Mouse (Mus musculus) stomach, embryonic 16.5 days (tissue): ENCODE measurements around the gene Mogat1. TPM values are rescaled to one million over a fixed set of nuclear protein-coding genes. Genes with fewer than 3 reads are reported as not detected.
"Not testable (repeated sequence)": the region's sequence is repeated elsewhere in the genome, so short reads cannot be mapped to it uniquely, and the experiment has no call there.

Experiments used
- ATAC-seq: fragments of 200-750 bp; cut with Nextera tagmentation; 2 replicates; pipeline ENCODE4 v1.8.0; 2017; ENCODE audit warnings: moderate number of reproducible peaks, moderate TSS enrichment; ENCODE audit not compliant: insufficient read depth, low FRiP score
- H3K27ac ChIP-seq: fragments of 300-500 bp; sonication (generic); 2 replicates; pipeline ENCODE4 v1.5.1; 2014; ENCODE audit warnings: low read length
- H3K27me3 ChIP-seq: fragments of 300-500 bp; sonication (generic); 2 replicates; pipeline ENCODE4 v1.6.1; 2014; ENCODE audit warnings: low read length, control low read depth, mixed read lengths; ENCODE audit not compliant: control insufficient read depth, insufficient read depth
- H3K36me3 ChIP-seq: fragments of 300-500 bp; sonication (generic); 2 replicates; pipeline ENCODE4 v1.6.1; 2014; ENCODE audit warnings: low read length; ENCODE audit not compliant: control insufficient read depth, insufficient read depth
- H3K4me1 ChIP-seq: fragments of 300-500 bp; sonication (generic); 2 replicates; pipeline ENCODE4 v1.6.1; 2014; ENCODE audit warnings: low read length, control low read depth, mixed read lengths; ENCODE audit not compliant: control insufficient read depth, insufficient read depth
- H3K4me2 ChIP-seq: fragments of 300-500 bp; sonication (generic); 2 replicates; pipeline ENCODE4 v1.6.1; 2014; ENCODE audit warnings: low read depth, low read length, mixed read lengths
- H3K4me3 ChIP-seq: fragments of 300-500 bp; sonication (generic); replicated peaks from 2 replicates; pipeline ENCODE4 v1.5.1; 2014; ENCODE audit warnings: mild to moderate bottlenecking, low read length
- H3K9ac ChIP-seq: fragments of 300-500 bp; sonication (generic); 2 replicates; pipeline ENCODE4 v1.6.1; 2014; ENCODE audit warnings: low read length
- H3K9me3 ChIP-seq: fragments of 300-500 bp; sonication (generic); replicated peaks from 2 replicates; pipeline ENCODE4 v1.6.1; 2016; ENCODE audit warnings: low read length, control low read depth; ENCODE audit not compliant: control insufficient read depth
- WGBS: fragments of 180-500 bp; shearing (Covaris S2); extraction: QIAGEN DNeasy Blood & Tissue Kit; methylation state at CpG from one replicate; pipeline ENCODE4 v1.1.7; 2014; 5-methylcytosine and 5-hydroxymethylcytosine counted together
- polyA plus RNA-seq: library from polyadenylated mRNA; unstranded; fragments of >200 nt; fragmentation: Nextera tagmentation; extraction: Ambion mirVana; gene quantifications from 2 replicates; pipeline ENCODE4 v1.2.1, GENCODE M21; 2015

Gene Mogat1
- polyA plus RNA-seq, 1 experiment from 2014 or later = 0.49 TPM

DNA sequence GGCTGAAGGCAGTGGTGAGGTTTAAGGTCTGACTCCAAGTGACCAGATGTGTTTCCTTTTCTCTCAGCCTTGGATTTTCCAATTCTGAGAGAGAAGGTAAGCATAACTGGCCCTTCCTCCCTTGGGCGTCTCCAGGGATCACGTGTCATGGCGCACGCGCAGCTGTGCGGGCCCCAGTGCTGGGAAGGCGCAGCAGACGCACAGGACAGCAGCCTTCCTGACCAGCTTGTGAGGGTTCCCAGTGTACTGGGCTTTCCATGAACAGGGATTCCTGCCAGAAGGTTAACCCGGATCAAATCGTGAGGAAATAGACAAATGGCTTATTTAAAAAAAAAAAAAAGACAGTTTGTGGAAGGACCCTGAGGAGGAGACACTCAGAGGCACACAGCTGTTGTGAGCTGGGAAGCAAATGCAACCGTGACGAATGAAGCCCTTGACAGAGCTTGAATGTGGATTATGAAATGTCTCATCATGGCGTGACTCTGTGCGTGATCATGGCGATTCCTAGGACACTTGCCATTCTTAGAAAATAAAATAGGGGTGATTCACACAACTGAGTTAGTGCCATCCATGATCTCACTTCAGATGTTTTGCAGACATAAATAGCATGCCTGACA, 21.5 kb downstream of the Mogat1 start:
- no peaks in the 10 kb centered on the region for H3K4me1 ChIP-seq
- H3K36me3 ChIP-seq = no peaks in the 10 kb centered on the region
- H3K9me3 ChIP-seq = no peaks in the 10 kb centered on the region
- H3K4me3 ChIP-seq = no peak overlapping the region
- 74% methylated on average over 15 of the region's 15 CpGs for WGBS
- no peak for ATAC-seq
- H3K9ac ChIP-seq = no peak overlapping the region
- H3K4me2 ChIP-seq = no peak overlapping the region
- H3K27me3 ChIP-seq = no peaks in the 10 kb centered on the region
- H3K27ac ChIP-seq = no peak overlapping the region

DNA sequence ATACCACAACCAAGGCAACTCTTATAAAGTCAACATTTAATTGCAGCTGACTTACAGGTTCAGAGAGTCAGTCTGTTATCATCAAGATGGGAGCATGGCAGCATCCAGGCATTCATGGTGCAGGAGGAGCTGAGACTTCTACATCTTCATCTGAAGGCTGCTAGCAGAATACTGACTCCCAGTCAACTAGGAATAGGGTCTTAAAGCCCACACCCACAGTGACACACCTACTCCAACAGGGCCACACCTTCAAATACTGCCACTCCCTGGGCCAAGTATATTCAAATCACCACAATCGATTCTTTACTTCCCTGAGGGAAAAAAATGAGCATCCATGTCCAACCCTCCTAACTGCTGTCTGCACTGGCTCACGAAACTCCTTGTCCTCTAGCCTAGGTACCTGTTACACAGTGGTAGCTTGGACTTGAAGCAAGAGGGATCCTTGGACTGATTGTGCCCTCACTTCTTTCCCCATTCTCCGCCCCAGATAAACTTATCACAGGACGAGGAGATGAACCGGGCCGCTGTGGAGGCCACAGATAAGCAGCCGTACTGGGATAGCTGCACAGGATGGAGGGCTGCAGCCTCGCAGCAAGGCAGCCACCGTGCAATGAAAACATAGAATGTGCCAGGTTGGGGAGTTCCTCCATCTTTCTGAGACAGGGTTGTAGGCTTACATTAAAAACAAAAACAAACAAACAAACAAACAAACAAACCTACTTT, 23.8 kb downstream of the Mogat1 start:
- 82% methylated on average over 9 of the region's 9 CpGs for WGBS
- H3K9ac ChIP-seq = no peak overlapping the region
- no peaks in the 10 kb centered on the region for H3K27me3 ChIP-seq
- H3K4me1 ChIP-seq = no peaks in the 10 kb centered on the region
- no peaks in the 10 kb centered on the region for H3K9me3 ChIP-seq
- no peak for ATAC-seq
- H3K4me2 ChIP-seq = no peak overlapping the region
- H3K36me3 ChIP-seq = no peaks in the 10 kb centered on the region
- no peak overlapping the region for H3K27ac ChIP-seq
- no peak overlapping the region for H3K4me3 ChIP-seq

DNA sequence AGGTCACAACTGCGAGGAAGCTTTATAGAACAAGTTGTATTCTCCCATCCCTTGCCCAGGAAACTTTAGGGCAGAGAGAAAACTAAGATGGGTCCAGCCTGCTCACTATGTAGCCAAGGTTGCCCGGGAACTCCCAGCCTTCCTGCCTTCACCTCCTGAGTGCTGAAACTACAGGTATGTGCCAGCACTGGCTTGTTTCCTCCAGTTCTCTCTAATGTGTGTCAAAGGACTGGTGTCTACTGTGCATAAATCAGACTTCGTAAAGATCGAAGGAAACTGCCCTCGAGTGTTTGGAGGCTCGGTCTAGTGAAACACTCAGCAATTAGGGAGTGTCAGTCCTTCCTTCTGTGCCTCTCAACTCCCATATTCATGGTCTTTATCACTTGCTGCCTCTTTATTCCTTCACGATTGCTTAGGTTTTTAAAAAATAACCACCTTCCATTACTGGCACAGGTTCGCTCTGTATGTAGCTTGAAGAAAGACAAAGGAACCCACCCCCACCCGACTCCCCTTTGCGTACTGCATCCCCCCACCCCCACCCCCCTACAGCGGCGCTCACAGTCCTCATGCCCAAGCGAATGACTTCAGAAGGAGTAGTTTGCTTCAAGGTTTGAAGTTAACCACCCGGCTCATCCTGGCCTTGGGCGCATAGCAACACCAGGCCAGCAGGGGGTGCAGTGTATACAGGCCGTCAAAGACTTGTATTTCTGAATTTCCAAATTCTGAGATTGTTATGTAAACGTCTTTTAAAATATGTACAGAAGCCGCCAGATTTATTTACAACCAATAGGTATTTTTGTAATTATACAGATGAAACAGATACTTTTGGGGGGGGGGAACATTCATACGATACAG, 25.7 kb downstream of the Mogat1 start:
- Histone ChIP-seq H3K36me3 (no peaks in the 10 kb centered on the region), H3K4me1 (no peaks in the 10 kb centered on the region), H3K9me3 (no peaks in the 10 kb centered on the region), H3K4me3 (peak overlapping the region; percentile 41; the same call in 1 of the 2 replicates), H3K27ac (no peak overlapping the region), H3K4me2 (peak overlapping the region; percentile 60), H3K9ac (no peak overlapping the region), H3K27me3 (no peaks in the 10 kb centered on the region)
- no peak for ATAC-seq
- 30% methylated on average over 19 of the region's 19 CpGs for WGBS

DNA sequence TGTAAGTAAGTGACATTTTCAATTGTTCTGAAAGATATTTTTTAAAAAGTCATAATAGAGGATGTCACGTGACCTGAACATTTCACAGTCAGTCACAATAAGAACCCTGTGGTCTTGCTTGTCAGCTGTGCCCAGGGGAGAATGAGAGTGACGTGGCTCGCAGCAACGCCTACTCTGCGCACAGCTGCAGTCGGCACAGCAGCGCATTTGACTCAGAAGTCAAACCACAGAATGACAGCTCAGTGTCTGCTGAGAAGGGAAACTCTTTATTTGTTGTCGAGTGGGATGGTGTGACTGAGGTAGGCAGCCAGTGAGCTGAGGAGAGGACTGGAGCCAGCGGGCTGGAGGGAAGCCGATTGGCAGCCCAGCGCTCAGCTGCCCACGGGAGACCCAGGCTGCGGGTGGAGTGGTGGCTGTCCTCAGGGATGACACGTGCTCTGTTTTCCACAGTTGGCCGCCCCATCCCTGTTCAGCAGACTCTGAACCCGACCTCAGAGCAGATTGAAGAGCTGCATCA, 26.8 kb downstream of the Mogat1 start:
- ATAC-seq = peak; percentile 62; the same call in 1 of the 2 replicates
- no peaks in the 10 kb centered on the region for H3K9me3 ChIP-seq
- H3K27me3 ChIP-seq = no peaks in the 10 kb centered on the region
- peak overlapping the region; percentile 60 for H3K4me2 ChIP-seq
- H3K9ac ChIP-seq = peak overlapping the region; percentile 57
- no peaks in the 10 kb centered on the region for H3K4me1 ChIP-seq
- 33% methylated on average over 16 of the region's 16 CpGs for WGBS
- no peaks in the 10 kb centered on the region for H3K36me3 ChIP-seq
- peak overlapping the region; percentile 41 for H3K4me3 ChIP-seq
- no peak overlapping the region for H3K27ac ChIP-seq

DNA sequence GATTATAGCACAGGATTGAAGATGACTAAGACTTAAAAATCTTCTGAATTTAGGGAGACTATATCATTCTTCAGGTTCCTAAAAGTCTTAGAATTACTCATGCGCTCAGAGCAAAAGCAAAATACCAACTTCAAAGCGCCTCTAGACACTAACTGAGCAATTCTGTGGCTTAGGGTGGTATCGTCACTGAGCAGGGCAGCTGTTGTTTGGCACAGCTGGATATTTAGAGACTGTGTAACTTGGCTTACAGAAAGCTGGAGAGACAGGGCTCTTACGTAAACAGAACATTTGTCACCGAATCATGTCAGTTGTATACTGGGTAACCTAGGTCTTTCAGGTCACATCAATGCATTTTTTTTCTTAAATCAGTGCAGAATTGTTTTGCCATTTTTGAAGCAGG, 27.6 kb downstream of the Mogat1 start:
- Histone ChIP-seq H3K27ac (no peak overlapping the region), H3K4me3 (no peak overlapping the region), H3K36me3 (no peaks in the 10 kb centered on the region), H3K4me2 (no peak overlapping the region), H3K4me1 (no peaks in the 10 kb centered on the region), H3K9me3 (no peaks in the 10 kb centered on the region), H3K27me3 (no peaks in the 10 kb centered on the region), H3K9ac (no peak overlapping the region)
- WGBS = 48% methylated on average over 5 of the region's 5 CpGs
- ATAC-seq = no peak

GRCm38 (mm10) chr1:78539166-78539565, 28.4 kb downstream of the Mogat1 start:
- H3K27ac ChIP-seq = no peak overlapping the region
- H3K9me3 ChIP-seq = no peaks in the 10 kb centered on the region
- H3K4me3 ChIP-seq = no peak overlapping the region
- H3K4me2 ChIP-seq = no peak overlapping the region
- no peaks in the 10 kb centered on the region for H3K36me3 ChIP-seq
- ATAC-seq = no peak
- H3K9ac ChIP-seq = no peak overlapping the region
- no peaks in the 10 kb centered on the region for H3K4me1 ChIP-seq
- 77% methylated on average over 6 of the region's 6 CpGs for WGBS
- no peaks in the 10 kb centered on the region for H3K27me3 ChIP-seq

DNA sequence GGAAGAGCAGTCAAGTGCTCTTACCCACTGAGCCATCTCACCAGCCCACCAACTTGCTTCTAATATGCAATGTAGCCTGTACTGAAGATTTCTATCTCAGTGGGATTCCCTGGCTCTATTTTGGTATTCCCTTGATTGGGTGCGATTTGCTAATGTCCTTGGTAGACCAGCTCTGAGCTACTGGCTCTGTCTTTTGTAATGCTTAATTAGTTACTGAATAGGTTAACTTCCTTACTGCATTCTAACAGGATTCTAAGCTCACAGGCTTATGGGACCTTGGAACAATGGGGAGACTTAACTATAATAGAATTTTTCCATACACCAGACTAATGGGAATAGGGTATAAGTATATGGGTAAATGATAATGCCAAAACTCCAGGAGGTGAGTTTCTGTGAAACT, 32.8 kb downstream of the Mogat1 start:
- H3K4me2 ChIP-seq, H3K27me3 ChIP-seq, H3K27ac ChIP-seq, H3K4me1 ChIP-seq, H3K36me3 ChIP-seq, H3K9me3 ChIP-seq, ATAC-seq, H3K4me3 ChIP-seq, H3K9ac ChIP-seq: not testable (repeated sequence)
- 90% methylated on average over 1 of the region's 1 CpGs for WGBS

DNA sequence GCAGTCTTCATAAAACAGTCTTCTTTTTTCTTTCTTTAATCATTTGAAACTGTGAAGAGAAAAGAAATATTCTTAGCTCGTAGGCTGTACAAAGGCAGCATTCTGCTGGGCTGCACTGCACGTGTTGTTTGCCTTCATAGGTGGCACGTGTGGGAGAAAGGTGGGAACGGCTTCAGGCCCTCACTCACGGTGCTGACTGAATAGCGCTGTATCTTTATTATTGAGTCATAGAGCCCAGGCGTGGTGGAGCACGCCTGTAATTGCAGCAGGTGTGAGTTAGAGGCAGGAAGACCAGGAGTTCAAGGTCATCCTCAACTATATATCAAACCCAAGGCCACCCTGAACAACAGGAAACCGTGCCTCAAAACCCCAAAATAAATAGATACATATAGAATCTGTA, 35.5 kb downstream of the Mogat1 start:
- Histone ChIP-seq H3K4me3 (no peak overlapping the region), H3K9ac (no peak overlapping the region), H3K9me3 (no peaks in the 10 kb centered on the region), H3K4me1 (no peaks in the 10 kb centered on the region), H3K27ac (no peak overlapping the region), H3K36me3 (no peaks in the 10 kb centered on the region), H3K4me2 (no peak overlapping the region), H3K27me3 (no peaks in the 10 kb centered on the region)
- 63% methylated on average over 9 of the region's 9 CpGs for WGBS
- no peak; the same call in 1 of the 2 replicates for ATAC-seq

- no peaks in the 10 kb centered on the region for H3K36me3 ChIP-seq
- H3K4me3 ChIP-seq = no peak overlapping the region
- no peak overlapping the region for H3K9ac ChIP-seq
- no peaks in the 10 kb centered on the region for H3K27me3 ChIP-seq
- no peak overlapping the region for H3K27ac ChIP-seq
- no peaks in the 10 kb centered on the region for H3K4me1 ChIP-seq
- WGBS = 56% methylated on average over 6 of the region's 6 CpGs
- no peak for ATAC-seq
- no peaks in the 10 kb centered on the region for H3K9me3 ChIP-seq
- no peak overlapping the region for H3K4me2 ChIP-seq
Measured at GRCm38 (mm10) chr1:78548961-78549360, 38.2 kb downstream of the Mogat1 start.
